Mouse (Mus musculus) MEL (cell line): ENCODE results near the gene Syn2.

Source experiments
- BHLHE40 ChIP-seq: IDR thresholded peaks from 2 replicates; pipeline ENCODE4 v1.6.1; 2012; ENCODE audit warnings: low read depth, mild to moderate bottlenecking, inconsistent platforms, low read length, improper control_type of control experiment, borderline replicate concordance
- CHD2 ChIP-seq: IDR thresholded peaks from 2 replicates; pipeline ENCODE4 v1.6.1; 2011; ENCODE audit warnings: low read length, improper control_type of control experiment
- CTCF ChIP-seq, 3 experiments: IDR thresholded peaks in 2 of 3; conservative IDR thresholded peaks in 1 of 3; 2 replicates each; pipeline ENCODE4 v1.5.1; 2011 to 2012; ENCODE audit warnings: low read length in 3 of 3, low read depth in 2 of 3, mild to moderate bottlenecking in 2 of 3, improper control_type of control experiment in 1 of 3, inconsistent platforms in 1 of 3, mixed read lengths in 1 of 3, moderate library complexity in 1 of 3; ENCODE audit not compliant: control insufficient read depth in 1 of 3, insufficient read depth in 1 of 3, poor library complexity in 1 of 3, severe bottlenecking in 1 of 3
- JUND ChIP-seq: IDR thresholded peaks from 2 replicates; pipeline ENCODE4 v1.6.1; 2011; ENCODE audit warnings: low read depth, mild to moderate bottlenecking, improper control_type of control experiment, low read length
- POLR2A ChIP-seq, 2 experiments: IDR thresholded peaks; 2 replicates each; pipeline ENCODE4 v1.6.1; 2011 to 2012; ENCODE audit warnings: low read length in 2 of 2, mild to moderate bottlenecking in 2 of 2, control low read depth in 1 of 2, improper control_type of control experiment in 1 of 2, low read depth in 1 of 2, moderate library complexity in 1 of 2; ENCODE audit not compliant: control insufficient read depth in 1 of 2, insufficient read depth in 1 of 2, poor library complexity in 1 of 2
- ZC3H11A ChIP-seq: IDR thresholded peaks from 2 replicates; pipeline ENCODE4 v1.6.1; 2012; ENCODE audit warnings: low read depth, mild to moderate bottlenecking, inconsistent platforms, low read length, improper control_type of control experiment

DNA sequence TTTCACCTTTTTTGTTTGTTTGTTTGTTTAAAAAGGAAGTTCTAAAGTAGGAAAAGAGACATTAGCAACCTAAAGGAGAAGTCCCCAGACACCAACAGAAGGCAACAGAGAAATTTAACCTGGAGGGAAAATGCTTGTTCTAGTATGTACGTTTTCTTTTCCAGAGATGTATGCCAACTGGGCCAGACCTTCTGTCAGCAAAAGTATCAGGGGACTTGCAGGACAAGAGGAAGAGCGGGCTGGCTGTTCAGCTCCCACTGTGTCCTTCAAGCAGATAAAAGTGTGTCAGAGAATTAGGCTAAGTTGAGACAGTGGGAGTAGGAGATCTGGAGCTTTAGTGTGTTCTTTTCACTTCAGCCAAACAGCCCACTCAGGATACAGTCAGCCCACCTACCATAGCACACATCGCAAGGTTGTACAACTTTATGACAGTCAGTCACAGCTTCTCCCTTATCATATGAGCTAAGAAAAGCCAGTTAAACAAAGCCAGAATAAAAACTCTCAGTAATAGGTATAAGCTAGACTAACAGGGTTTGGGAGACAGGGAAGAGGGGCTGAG is 110.9 kb downstream of the Syn2 start:
- TF ChIP-seq POLR2A (IDR thresholded peaks at IDR 0.05; ENCODE audit: control insufficient read depth in 1 of 2, insufficient read depth in 1 of 2, low read depth in 1 of 2, low read length in 2 of 2, poor library complexity in 1 of 2) (no peak), ZC3H11A (no peak), BHLHE40 (no peak), JUND (no peak), CTCF (IDR thresholded peaks at IDR 0.05 in 2 of 3, conservative IDR thresholded peaks at IDR 0.05 in 1 of 3; ENCODE audit: control insufficient read depth in 1 of 3, insufficient read depth in 1 of 3, low read depth in 2 of 3, low read length in 3 of 3, poor library complexity in 1 of 3, severe bottlenecking in 1 of 3) (no peak), CHD2 (no peak)
